Mouse (Mus musculus) embryonic facial prominence, embryonic 14.5 days (tissue): ENCODE measurements around the gene Pex13. TPM values are rescaled to one million over a fixed set of nuclear protein-coding genes. Genes with fewer than 3 reads are reported as not detected.
"Not testable (repeated sequence)": the region's sequence is repeated elsewhere in the genome, so short reads cannot be mapped to it uniquely, and the experiment has no call there.

Source experiments
- ATAC-seq: fragments of 200-750 bp; cut with Nextera tagmentation; 2 replicates; pipeline ENCODE4 v1.8.0; 2017; ENCODE audit warnings: low read depth, moderate number of reproducible peaks, moderate TSS enrichment
- DNase-seq: peaks from one replicate; pipeline ENCODE4 v3.0.0-alpha.2; 2015; ENCODE audit warnings: low spot score
- H3K27ac ChIP-seq: fragments of 300-500 bp; sonication (generic); replicated peaks from 2 replicates; pipeline ENCODE4 v1.5.1; 2014; ENCODE audit warnings: low read depth, mild to moderate bottlenecking, low read length, moderate library complexity
- H3K27me3 ChIP-seq: fragments of 300-500 bp; sonication (generic); replicated peaks from 2 replicates; pipeline ENCODE4 v1.6.1; 2014; ENCODE audit warnings: low read length; ENCODE audit not compliant: control insufficient read depth, insufficient read depth
- H3K36me3 ChIP-seq: fragments of 300-500 bp; sonication (generic); 2 replicates; pipeline ENCODE4 v1.6.1; 2014; ENCODE audit warnings: low read length, mixed read lengths; ENCODE audit not compliant: control insufficient read depth, insufficient read depth
- H3K4me1 ChIP-seq: fragments of 300-500 bp; sonication (generic); 2 replicates; pipeline ENCODE4 v1.6.1; 2014; ENCODE audit warnings: antibody characterized with exemption, low read length; ENCODE audit not compliant: control insufficient read depth, insufficient read depth
- H3K4me2 ChIP-seq: fragments of 300-500 bp; sonication (generic); 2 replicates; pipeline ENCODE4 v1.6.1; 2014; ENCODE audit warnings: low read depth, mild to moderate bottlenecking, low read length, moderate library complexity, mixed read lengths
- H3K4me3 ChIP-seq: fragments of 300-500 bp; sonication (generic); 2 replicates; pipeline ENCODE4 v1.5.1; 2014; ENCODE audit warnings: low read depth, mild to moderate bottlenecking, low read length
- H3K9ac ChIP-seq: fragments of 300-500 bp; sonication (generic); 2 replicates; pipeline ENCODE4 v1.6.1; 2014; ENCODE audit warnings: low read depth, mild to moderate bottlenecking, low read length, moderate library complexity, mixed read lengths
- H3K9me3 ChIP-seq: fragments of 300-500 bp; sonication (generic); 2 replicates; pipeline ENCODE4 v1.6.1; 2016; ENCODE audit warnings: low read length; ENCODE audit not compliant: control insufficient read depth
- WGBS: fragments of 180-500 bp; shearing (Covaris S2); extraction: QIAGEN DNeasy Blood & Tissue Kit; methylation state at CpG from one replicate; pipeline ENCODE4 v1.1.7; 2014; 5-methylcytosine and 5-hydroxymethylcytosine counted together
- polyA plus RNA-seq: library from polyadenylated mRNA; unstranded; fragments of >200 nt; fragmentation: Nextera tagmentation; extraction: Ambion mirVana; gene quantifications from 2 replicates; pipeline ENCODE4 v1.2.1, GENCODE M21; 2014

Gene Pex13
- polyA plus RNA-seq, 1 experiment from 2014 or later, result 35.8 TPM

GRCm38 (mm10) chr11:23632945-23633878 is 32.5 kb downstream of the Pex13 start, which contains the start of gene 0610010F05Rik:
0610010F05Rik (minus strand) TSS chr11:23633639.
- Histone ChIP-seq H3K9ac (peak within 1 kb of the TSS; percentile 92), H3K27me3 (no peaks in the 10 kb centered on the region), H3K4me1 (no peaks in the 10 kb centered on the region), H3K36me3 (peaks cover 5% of the 10 kb centered on the region), H3K4me2 (peak within 1 kb of the TSS; percentile 67), H3K27ac (peak within 1 kb of the TSS; percentile 83), H3K9me3 (0 out of 2 replicates have a peak, but pooled peaks cover 3% of the 10 kb centered on the region), H3K4me3 (peak within 1 kb of the TSS; percentile 87)
- ATAC-seq, result peak; percentile 100
- 0% methylated on average over 31 of the region's 103 CpGs for WGBS
- DNase-seq, result peak; percentile 97

GRCm38 (mm10) chr11:23630664-23631063 is 35.1 kb downstream of the Pex13 start:
- H3K4me1 ChIP-seq, result no peaks in the 10 kb centered on the region

GRCm38 (mm10) chr11:23618995-23619394 is 46.8 kb downstream of the Pex13 start:
- WGBS, result 84% methylated on average over 5 of the region's 5 CpGs
- no peaks in the 10 kb centered on the region for H3K9me3 ChIP-seq
- no peak for DNase-seq

More at GRCm38 (mm10) chr11:23630664-23631063, 35.1 kb downstream of the Pex13 start:
- no peak for DNase-seq
- H3K9me3 ChIP-seq, result 0 out of 2 replicates have a peak, but pooled peaks cover 3% of the 10 kb centered on the region
- no peak overlapping the region for H3K27ac ChIP-seq
- no peak overlapping the region for H3K9ac ChIP-seq
- peaks cover 12% of the 10 kb centered on the region for H3K36me3 ChIP-seq
- no peak overlapping the region for H3K4me3 ChIP-seq
- no peak for ATAC-seq
- H3K4me2 ChIP-seq, result no peak overlapping the region
- no peaks in the 10 kb centered on the region for H3K27me3 ChIP-seq

GRCm38 (mm10) chr11:23614546-23614945 is 51.2 kb downstream of the Pex13 start:
- 84% methylated on average over 5 of the region's 5 CpGs for WGBS
- no peak overlapping the region for H3K27ac ChIP-seq
- no peaks in the 10 kb centered on the region for H3K4me1 ChIP-seq
- no peaks in the 10 kb centered on the region for H3K27me3 ChIP-seq
- H3K4me3 ChIP-seq, result no peak overlapping the region
- H3K9me3 ChIP-seq, result no peaks in the 10 kb centered on the region
- H3K9ac ChIP-seq, result no peak overlapping the region
- no peak overlapping the region for H3K4me2 ChIP-seq
- DNase-seq (no peak), ATAC-seq (no peak)
- peaks cover 19% of the 10 kb centered on the region for H3K36me3 ChIP-seq

More at GRCm38 (mm10) chr11:23618995-23619394, 46.8 kb downstream of the Pex13 start:
- no peak overlapping the region for H3K9ac ChIP-seq
- H3K27me3 ChIP-seq, result no peaks in the 10 kb centered on the region
- no peak overlapping the region for H3K4me2 ChIP-seq
- ATAC-seq, result no peak
- peaks cover 23% of the 10 kb centered on the region for H3K36me3 ChIP-seq
- H3K4me3 ChIP-seq, result no peak overlapping the region
- H3K4me1 ChIP-seq, result no peaks in the 10 kb centered on the region
- no peak overlapping the region for H3K27ac ChIP-seq

GRCm38 (mm10) chr11:23607291-23607690 is 58.5 kb downstream of the Pex13 start:
- H3K27ac ChIP-seq, H3K4me2 ChIP-seq, H3K27me3 ChIP-seq, DNase-seq, H3K9me3 ChIP-seq, ATAC-seq, H3K9ac ChIP-seq, H3K4me3 ChIP-seq, H3K4me1 ChIP-seq: not testable (repeated sequence)
- 87% methylated on average over 6 of the region's 6 CpGs for WGBS
- peaks cover 35% of the 10 kb centered on the region for H3K36me3 ChIP-seq

Other genes starting within 250 kb of the Pex13 start
- gene Ahsa2, start 167.9 kb downstream of the Pex13 start, polyA plus RNA-seq, result 81.2 and 97.9 TPM in 2 replicates
- gene 1700093K21Rik, start 144.8 kb downstream of the Pex13 start, polyA plus RNA-seq, result not detected in 2 replicates
- 26.5 and 28.7 TPM in 2 replicates for gene 0610010F05Rik, start 32.3 kb downstream of the Pex13 start, polyA plus RNA-seq
- gene Pus10, start 285 bp downstream of the Pex13 start, polyA plus RNA-seq, result 19.0 and 20.7 TPM in 2 replicates
- 1.7 and 2.2 TPM in 2 replicates for gene Rel, start 105.0 kb upstream of the Pex13 start, polyA plus RNA-seq
- 12.5 and 14.1 TPM in 2 replicates for gene Papolg, start 229.3 kb upstream of the Pex13 start, polyA plus RNA-seq